In the genomic region with DNA sequence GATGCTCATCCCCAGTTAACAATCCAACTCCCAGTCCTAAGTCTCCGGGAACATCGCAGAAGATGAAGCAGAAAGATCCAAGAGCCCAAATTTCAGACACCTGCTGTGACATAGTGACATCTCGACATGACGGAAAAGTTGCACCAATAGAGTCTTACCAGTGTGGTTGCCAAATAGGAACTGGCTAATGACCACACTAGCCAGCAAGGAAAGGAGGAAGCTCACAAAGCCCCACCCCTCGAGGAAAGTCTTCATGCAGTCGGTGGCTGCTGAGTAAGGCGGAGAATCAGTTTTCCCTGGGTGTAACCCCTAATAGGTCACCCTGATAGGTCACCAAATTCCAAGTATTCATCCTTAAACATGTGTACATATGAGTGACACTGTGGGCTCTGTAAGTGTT, we compare ENCODE assay signal across 22 mouse cellular contexts.
"Had no signal": no experiment of that assay in that cellular context is flagged by ENCODE, and none has a peak within 500 bp of the region (broad histone marks: within the 10 kb centered on the region; RNA-seq: fewer than 3 reads in every experiment).

No protein-coding gene starts in this region.

- ATAC-seq: intestine, embryonic 16.5 days; liver, postnatal 0 days; lung, postnatal 0 days; midbrain, embryonic 13.5 days; midbrain, embryonic 16.5 days had no signal

- H3K4me2 ChIP-seq: limb, embryonic 13.5 days; liver, embryonic 13.5 days; lung, embryonic 14.5 days; midbrain, embryonic 13.5 days; neural tube, embryonic 12.5 days had no signal

- H3K27me3 ChIP-seq: limb, embryonic 13.5 days; liver, embryonic 13.5 days; megakaryocyte, embryonic 14.5 days; midbrain, embryonic 13.5 days; neural tube, embryonic 12.5 days had no signal

- H3K27ac ChIP-seq: kidney, postnatal 0 days; limb, embryonic 10.5 days; limb, embryonic 13.5 days; liver, embryonic 13.5 days; midbrain, embryonic 10.5 days; midbrain, embryonic 13.5 days; neural tube, embryonic 12.5 days; stomach, postnatal 0 days had no signal

- H3K4me1 ChIP-seq: limb, embryonic 10.5 days; limb, embryonic 13.5 days; liver, embryonic 13.5 days; megakaryocyte, embryonic 14.5 days; midbrain, embryonic 10.5 days; midbrain, embryonic 13.5 days; neural tube, embryonic 12.5 days had no signal

- DNase-seq: kidney, adult 2 months; kidney, postnatal 25 days; liver; liver, embryonic 13.5 days; liver, postnatal 0 days; lung, embryonic 14.5 days; lung, postnatal 4 days; thymus, adult 2 months; thymus, postnatal 14 days; thymus, postnatal 4 days had no signal

- H3K9me3 ChIP-seq: limb, embryonic 10.5 days; limb, embryonic 13.5 days; liver, embryonic 13.5 days; megakaryocyte, embryonic 14.5 days; midbrain, embryonic 10.5 days; midbrain, embryonic 13.5 days; neural tube, embryonic 12.5 days had no signal

- H3K4me3 ChIP-seq: layer of hippocampus, adult 2 months; limb, embryonic 10.5 days; limb, embryonic 13.5 days; liver, embryonic 13.5 days; megakaryocyte, embryonic 14.5 days; midbrain, embryonic 10.5 days; midbrain, embryonic 13.5 days; neural tube, embryonic 12.5 days had no signal

- H3K9ac ChIP-seq: limb, embryonic 13.5 days; liver, embryonic 13.5 days; liver, postnatal 0 days; lung, embryonic 14.5 days; midbrain, embryonic 13.5 days; neural tube, embryonic 12.5 days had no signal

- H3K36me3 ChIP-seq: limb, embryonic 10.5 days; limb, embryonic 13.5 days; liver, embryonic 13.5 days; midbrain, embryonic 10.5 days; midbrain, embryonic 13.5 days; neural tube, embryonic 12.5 days had no signal
